Mouse (Mus musculus) liver, embryonic 13.5 days (tissue): Measurements from ENCODE around the gene Palm2. TPM values are rescaled to one million over a fixed set of nuclear protein-coding genes. Genes with fewer than 3 reads are reported as not detected.

Experiments used
- ATAC-seq: fragments of 200-750 bp; cut with Nextera tagmentation; 2 replicates; pipeline ENCODE4 v1.8.0; 2017; ENCODE audit warnings: low read depth, mild to moderate bottlenecking, moderate number of reproducible peaks, moderate library complexity
- DNase-seq: peaks from one replicate; pipeline ENCODE4 v3.0.0; 2022
- H3K27ac ChIP-seq: fragments of 300-500 bp; sonication (generic); 2 replicates; pipeline ENCODE4 v1.5.1; 2015; ENCODE audit warnings: moderate library complexity, mild to moderate bottlenecking, inconsistent platforms
- H3K27me3 ChIP-seq: fragments of 300-500 bp; sonication (generic); 2 replicates; pipeline ENCODE4 v1.6.1; 2015; ENCODE audit warnings: mild to moderate bottlenecking, inconsistent platforms
- H3K36me3 ChIP-seq: fragments of 300-500 bp; sonication (generic); 2 replicates; pipeline ENCODE4 v1.6.1; 2015; ENCODE audit warnings: mild to moderate bottlenecking, inconsistent platforms
- H3K4me1 ChIP-seq: fragments of 300-500 bp; sonication (generic); replicated peaks from 2 replicates; pipeline ENCODE4 v1.6.1; 2015; ENCODE audit warnings: inconsistent platforms
- H3K4me2 ChIP-seq: fragments of 300-500 bp; sonication (generic); 2 replicates; pipeline ENCODE4 v1.6.1; 2015; ENCODE audit warnings: inconsistent platforms, mild to moderate bottlenecking, moderate library complexity
- H3K4me3 ChIP-seq: fragments of 300-500 bp; sonication (generic); replicated peaks from 2 replicates; pipeline ENCODE4 v1.5.1; 2015; ENCODE audit warnings: mild to moderate bottlenecking, inconsistent platforms
- H3K9ac ChIP-seq: fragments of 300-500 bp; sonication (generic); 2 replicates; pipeline ENCODE4 v1.6.1; 2015; ENCODE audit warnings: mild to moderate bottlenecking, inconsistent platforms
- H3K9me3 ChIP-seq: fragments of 300-500 bp; sonication (generic); replicated peaks from 2 replicates; pipeline ENCODE4 v1.6.1; 2016; ENCODE audit warnings: inconsistent platforms
- WGBS: fragments of 180-500 bp; shearing (Covaris S2); methylation state at CpG from one replicate; pipeline ENCODE4 v1.1.7; 2015; ENCODE audit not compliant: insufficient replicate concordance; 5-methylcytosine and 5-hydroxymethylcytosine counted together
- polyA plus RNA-seq: library from polyadenylated mRNA; unstranded; fragments of >200 nt; fragmentation: Nextera tagmentation; extraction: Ambion mirVana; gene quantifications from 2 replicates; pipeline ENCODE4 v1.2.1, GENCODE M21; 2015

The Palm2 gene
- polyA plus RNA-seq, 1 experiment from 2014 or later, result 0.60 TPM

DNA sequence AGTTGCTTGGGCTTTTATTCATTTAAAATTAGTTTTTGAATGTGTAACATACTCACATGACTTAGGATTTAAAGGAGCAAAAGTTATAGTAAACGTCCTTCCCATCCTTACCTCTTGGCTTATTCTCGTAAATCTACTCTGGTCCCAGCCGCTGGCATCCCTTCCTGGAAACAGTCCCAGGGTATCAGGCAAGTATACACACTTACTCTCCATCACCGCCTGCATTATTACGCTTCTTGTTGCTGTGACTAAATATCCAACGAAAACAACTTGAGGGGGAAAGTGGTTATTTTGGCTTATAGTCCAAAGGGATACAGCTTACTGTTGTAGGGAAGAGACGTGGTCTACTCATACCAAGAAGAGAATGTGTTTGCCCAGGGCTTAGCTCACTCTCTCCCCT is 113.7 kb downstream of the Palm2 start:
- ATAC-seq, result no peak
- H3K4me2 ChIP-seq, result no peak overlapping the region
- H3K4me3 ChIP-seq, result no peak overlapping the region
- H3K27ac ChIP-seq, result no peak overlapping the region
- no peaks in the 10 kb centered on the region for H3K27me3 ChIP-seq
- H3K9me3 ChIP-seq, result no peaks in the 10 kb centered on the region
- H3K36me3 ChIP-seq, result no peaks in the 10 kb centered on the region
- WGBS, result 67% methylated on average over 7 of the region's 7 CpGs
- DNase-seq, result no peak
- H3K9ac ChIP-seq, result no peak overlapping the region
- no peaks in the 10 kb centered on the region for H3K4me1 ChIP-seq

DNA sequence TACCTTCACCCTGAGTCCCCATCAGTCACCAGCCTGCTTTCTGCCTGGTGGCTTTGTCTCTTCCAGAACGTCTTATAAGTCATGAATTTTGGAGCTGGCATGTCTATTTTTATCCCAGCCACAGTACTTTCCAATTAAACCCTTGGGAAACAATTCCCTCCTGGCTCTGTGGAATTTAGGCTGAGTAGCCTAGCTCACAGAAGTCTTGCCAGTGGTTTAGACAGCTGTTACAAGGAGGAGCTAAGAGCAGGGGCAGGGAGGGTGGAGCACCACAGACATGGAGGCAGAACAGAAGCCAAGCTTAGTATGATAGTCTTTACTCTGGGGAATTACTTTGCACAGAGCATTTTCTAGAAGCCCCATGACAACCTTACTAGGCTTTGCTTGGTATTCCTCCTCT is 116.2 kb downstream of the Palm2 start:
- Histone ChIP-seq H3K4me1 (no peaks in the 10 kb centered on the region), H3K27me3 (no peaks in the 10 kb centered on the region), H3K4me2 (no peak overlapping the region), H3K9ac (no peak overlapping the region), H3K9me3 (no peaks in the 10 kb centered on the region), H3K27ac (no peak overlapping the region), H3K4me3 (no peak overlapping the region), H3K36me3 (no peaks in the 10 kb centered on the region)
- ATAC-seq (no peak), DNase-seq (no peak)
- 31% methylated on average over 1 of the region's 1 CpGs for WGBS

- no peaks in the 10 kb centered on the region for H3K27me3 ChIP-seq
- H3K27ac ChIP-seq, result no peak overlapping the region
- H3K4me3 ChIP-seq, result no peak overlapping the region
- no peaks in the 10 kb centered on the region for H3K9me3 ChIP-seq
- no peak for DNase-seq
- H3K36me3 ChIP-seq, result no peaks in the 10 kb centered on the region
- no peak overlapping the region for H3K4me2 ChIP-seq
- no peak for ATAC-seq
- H3K9ac ChIP-seq, result no peak overlapping the region
- 37% methylated on average over 2 of the region's 2 CpGs for WGBS
- no peaks in the 10 kb centered on the region for H3K4me1 ChIP-seq
Observed at GRCm38 (mm10) chr4:57557102-57557501, 123.1 kb downstream of the Palm2 start.

- H3K9me3 ChIP-seq, result no peaks in the 10 kb centered on the region
- DNase-seq (no peak), ATAC-seq (no peak)
- no peak overlapping the region for H3K27ac ChIP-seq
- WGBS, result 38% methylated on average over 1 of the region's 1 CpGs
- no peak overlapping the region for H3K9ac ChIP-seq
- no peak overlapping the region for H3K4me3 ChIP-seq
- H3K4me1 ChIP-seq, result no peaks in the 10 kb centered on the region
- no peaks in the 10 kb centered on the region for H3K36me3 ChIP-seq
- H3K4me2 ChIP-seq, result no peak overlapping the region
- no peaks in the 10 kb centered on the region for H3K27me3 ChIP-seq
Observed at GRCm38 (mm10) chr4:57559438-57559837, 125.4 kb downstream of the Palm2 start.

- H3K27me3 ChIP-seq, result no peaks in the 10 kb centered on the region
- ATAC-seq (no peak), DNase-seq (no peak)
- WGBS, result 39% methylated on average over 3 of the region's 3 CpGs
- H3K36me3 ChIP-seq, result no peaks in the 10 kb centered on the region
- no peak overlapping the region for H3K4me2 ChIP-seq
- no peak overlapping the region for H3K27ac ChIP-seq
- no peaks in the 10 kb centered on the region for H3K4me1 ChIP-seq
- no peak overlapping the region for H3K9ac ChIP-seq
- H3K9me3 ChIP-seq, result no peaks in the 10 kb centered on the region
- no peak overlapping the region for H3K4me3 ChIP-seq
Observed at GRCm38 (mm10) chr4:57560010-57560409, 126.0 kb downstream of the Palm2 start.

DNA sequence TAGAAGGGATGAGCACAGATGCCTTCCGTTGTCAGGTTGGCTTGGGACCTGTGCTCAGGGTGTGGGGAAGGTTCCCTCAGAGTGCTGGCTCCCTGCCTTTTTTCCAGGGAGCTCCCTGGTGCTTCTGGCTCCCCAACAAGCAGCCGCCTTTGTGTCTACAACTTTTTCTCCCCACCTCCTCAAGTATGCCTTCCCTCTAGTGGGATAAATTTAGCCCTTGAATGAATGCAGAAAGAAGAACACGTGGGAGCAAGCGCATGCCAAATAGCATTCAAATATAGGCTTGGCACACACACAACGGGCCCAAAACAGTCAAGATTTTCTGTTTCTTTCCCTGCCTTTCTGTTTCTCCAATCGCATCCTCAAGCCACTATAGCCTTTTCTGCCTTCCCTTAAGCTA is 127.0 kb downstream of the Palm2 start:
- no peak overlapping the region for H3K9ac ChIP-seq
- no peak overlapping the region for H3K4me3 ChIP-seq
- DNase-seq (no peak), ATAC-seq (no peak)
- 59% methylated on average over 6 of the region's 6 CpGs for WGBS
- no peaks in the 10 kb centered on the region for H3K4me1 ChIP-seq
- no peaks in the 10 kb centered on the region for H3K9me3 ChIP-seq
- no peaks in the 10 kb centered on the region for H3K36me3 ChIP-seq
- H3K27me3 ChIP-seq, result no peaks in the 10 kb centered on the region
- no peak overlapping the region for H3K27ac ChIP-seq
- H3K4me2 ChIP-seq, result no peak overlapping the region

DNA sequence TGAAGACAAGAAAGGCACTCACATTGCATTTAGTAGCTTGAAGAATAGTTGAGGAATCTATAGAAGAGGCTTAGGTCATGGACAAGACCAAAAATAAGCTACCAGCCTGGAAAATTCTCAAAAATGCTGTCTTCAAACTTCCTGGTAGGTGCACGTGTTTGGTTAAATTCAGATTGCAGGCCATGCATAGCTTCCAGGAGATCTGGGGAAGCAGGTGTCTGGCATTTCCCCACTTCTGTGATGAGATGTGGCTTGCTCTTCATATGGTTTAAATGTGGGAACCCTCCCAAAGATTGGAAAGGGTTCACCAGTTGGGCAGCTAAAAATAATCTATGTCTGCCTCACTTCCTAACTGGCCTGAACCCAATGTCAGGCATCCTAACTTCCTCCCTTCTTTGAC is 131.2 kb downstream of the Palm2 start:
- WGBS, result 61% methylated on average over 1 of the region's 1 CpGs
- H3K4me1 ChIP-seq, result no peaks in the 10 kb centered on the region

DNA sequence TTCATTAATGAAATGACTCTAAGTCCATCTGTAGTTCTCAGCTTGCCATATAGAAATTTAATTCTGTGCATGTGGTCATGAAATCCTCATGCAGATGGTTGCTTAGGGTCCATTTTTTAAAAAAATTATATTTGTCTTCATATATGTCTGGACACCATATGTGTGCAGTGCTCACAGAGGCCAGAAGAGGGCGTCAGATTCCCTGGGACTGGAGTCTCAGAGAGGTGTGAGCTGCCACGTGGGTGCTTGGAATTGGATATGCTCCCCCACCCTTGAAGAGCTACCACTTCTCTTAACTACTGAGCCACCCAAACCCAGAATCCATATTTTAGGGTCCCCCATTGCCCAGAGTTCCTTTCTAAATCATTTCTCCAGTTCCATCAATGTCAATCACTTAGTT is 131.8 kb downstream of the Palm2 start:
- Histone ChIP-seq H3K4me3 (no peak overlapping the region), H3K4me2 (no peak overlapping the region), H3K27me3 (peaks cover 27% of the 10 kb centered on the region), H3K36me3 (no peaks in the 10 kb centered on the region), H3K4me1 (no peaks in the 10 kb centered on the region), H3K27ac (no peak overlapping the region), H3K9me3 (no peaks in the 10 kb centered on the region), H3K9ac (no peak overlapping the region)
- WGBS, result 33% methylated on average over 2 of the region's 2 CpGs
- DNase-seq (no peak), ATAC-seq (no peak)

More for the DNA sequence above, 131.2 kb downstream of the Palm2 start:
- H3K27me3 ChIP-seq, result peaks cover 27% of the 10 kb centered on the region
- H3K9me3 ChIP-seq, result no peaks in the 10 kb centered on the region
- H3K27ac ChIP-seq, result no peak overlapping the region
- no peak for DNase-seq
- H3K4me2 ChIP-seq, result no peak overlapping the region
- H3K4me3 ChIP-seq, result no peak overlapping the region
- H3K36me3 ChIP-seq, result no peaks in the 10 kb centered on the region
- ATAC-seq, result no peak
- no peak overlapping the region for H3K9ac ChIP-seq

GRCm38 (mm10) chr4:57567666-57568206 is 133.7 kb downstream of the Palm2 start, which contains the start of gene Pakap:
Pakap (plus strand) TSS chr4:57568179.
- 2% methylated on average over 51 of the region's 51 CpGs for WGBS
- H3K9me3 ChIP-seq, result no peaks in the 10 kb centered on the region
- peak within 1 kb of the TSS; percentile 26; the same call in 1 of the 2 replicates for H3K9ac ChIP-seq
- peaks cover 27% of the 10 kb centered on the region for H3K27me3 ChIP-seq
- H3K4me1 ChIP-seq, result no peaks in the 10 kb centered on the region
- no peak within 1 kb of the TSS for H3K27ac ChIP-seq
- peak within 1 kb of the TSS; percentile 33 for H3K4me3 ChIP-seq
- DNase-seq (no peak), ATAC-seq (no peak)
- H3K4me2 ChIP-seq, result peak within 1 kb of the TSS; percentile 53
- no peaks in the 10 kb centered on the region for H3K36me3 ChIP-seq

GRCm38 (mm10) chr4:57568268-57569068 is 134.4 kb downstream of the Palm2 start:
- DNase-seq (no peak), ATAC-seq (no peak)
- H3K4me3 ChIP-seq, result peak overlapping the region; percentile 33
- peak overlapping the region; percentile 53 for H3K4me2 ChIP-seq
- H3K9ac ChIP-seq, result peak overlapping the region; percentile 26; the same call in 1 of the 2 replicates
- peaks cover 27% of the 10 kb centered on the region for H3K27me3 ChIP-seq
- no peaks in the 10 kb centered on the region for H3K4me1 ChIP-seq
- H3K9me3 ChIP-seq, result no peaks in the 10 kb centered on the region
- no peak overlapping the region for H3K27ac ChIP-seq
- 51% methylated on average over 18 of the region's 19 CpGs for WGBS
- H3K36me3 ChIP-seq, result no peaks in the 10 kb centered on the region

DNA sequence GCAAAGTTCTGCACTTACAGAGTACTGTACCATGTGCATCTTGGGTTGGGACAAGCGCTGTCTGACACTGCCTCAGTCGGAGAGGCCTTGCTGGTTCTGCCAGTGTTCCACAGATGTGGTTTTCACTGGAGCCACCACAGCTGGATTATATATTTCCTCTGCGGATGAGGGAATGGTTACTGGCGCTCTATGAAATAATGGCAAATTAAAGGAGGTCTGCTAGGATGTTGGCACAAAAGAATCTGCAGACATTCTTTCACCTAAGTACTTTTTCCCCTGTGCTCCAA is 135.0 kb downstream of the Palm2 start:
- Histone ChIP-seq H3K27ac (no peak overlapping the region), H3K4me2 (no peak overlapping the region), H3K9ac (no peak overlapping the region), H3K27me3 (peaks cover 27% of the 10 kb centered on the region), H3K36me3 (no peaks in the 10 kb centered on the region), H3K4me1 (no peaks in the 10 kb centered on the region), H3K4me3 (no peak overlapping the region), H3K9me3 (no peaks in the 10 kb centered on the region)
- DNase-seq (no peak), ATAC-seq (no peak)
- 75% methylated on average over 4 of the region's 4 CpGs for WGBS

DNA sequence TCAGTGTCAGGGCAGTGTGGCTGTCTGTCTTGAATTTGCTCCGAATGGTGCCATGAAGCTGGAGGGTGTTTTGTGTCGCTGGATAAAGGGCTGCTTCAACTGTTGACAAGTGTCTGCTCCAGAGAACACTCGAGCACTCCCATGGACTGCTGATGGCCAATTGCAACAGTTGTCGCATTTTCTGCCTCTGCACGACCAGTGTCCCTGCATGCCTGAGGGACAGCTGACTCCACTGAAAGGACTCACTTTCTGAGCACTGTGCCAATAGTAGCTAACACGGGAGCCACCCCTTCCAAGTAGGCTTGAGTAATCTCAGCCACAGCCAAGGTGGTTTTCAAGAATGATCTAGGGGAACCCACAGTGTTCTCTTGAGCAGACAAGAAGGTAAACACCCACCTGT is 135.7 kb downstream of the Palm2 start:
- no peak for ATAC-seq

More for the DNA sequence above, 135.7 kb downstream of the Palm2 start:
- Histone ChIP-seq H3K27me3 (peaks cover 27% of the 10 kb centered on the region), H3K27ac (no peak overlapping the region), H3K4me3 (no peak overlapping the region), H3K9me3 (no peaks in the 10 kb centered on the region), H3K36me3 (no peaks in the 10 kb centered on the region), H3K9ac (no peak overlapping the region), H3K4me2 (no peak overlapping the region), H3K4me1 (no peaks in the 10 kb centered on the region)
- DNase-seq, result no peak
- WGBS, result 64% methylated on average over 6 of the region's 6 CpGs
